Mouse (Mus musculus) kidney, adult 2 months (tissue): ENCODE results near the gene Cd151. TPM values are rescaled to one million over a fixed set of nuclear protein-coding genes. Genes with fewer than 3 reads are reported as not detected.
A peak's percentile ranks its signal among the peaks of the same experiment; 100 is the strongest.
"Not testable (repeated sequence)": the region's sequence is repeated elsewhere in the genome, so short reads cannot be mapped to it uniquely, and the experiment has no call there.

Experiments used
- DNase-seq: peaks from one replicate; pipeline ENCODE4 v3.0.0; 2021
- H3K27ac ChIP-seq: fragments of 200-500 bp; 2 replicates; pipeline ENCODE4 v1.5.1; 2012; ENCODE audit warnings: low read depth, low read length, control low read depth, inconsistent platforms; ENCODE audit not compliant: insufficient read depth
- H3K27me3 ChIP-seq: fragments of 200-500 bp; replicated peaks from 2 replicates; pipeline ENCODE4 v1.6.1; 2012; ENCODE audit warnings: mild to moderate bottlenecking, moderate library complexity, low read length, inconsistent platforms; ENCODE audit not compliant: control insufficient read depth, insufficient read depth
- H3K36me3 ChIP-seq: fragments of 200-500 bp; 2 replicates; pipeline ENCODE4 v1.6.1; 2012; ENCODE audit warnings: mild to moderate bottlenecking, moderate library complexity, low read length, inconsistent platforms; ENCODE audit not compliant: control insufficient read depth, insufficient read depth
- H3K4me1 ChIP-seq: fragments of 200-500 bp; 2 replicates; pipeline ENCODE4 v1.6.1; 2011; ENCODE audit warnings: low read length; ENCODE audit not compliant: control insufficient read depth, insufficient read depth
- H3K4me3 ChIP-seq: fragments of 200-500 bp; 2 replicates; pipeline ENCODE4 v1.5.1; 2011; ENCODE audit warnings: mild to moderate bottlenecking, low read depth, low read length, control low read depth; ENCODE audit not compliant: insufficient read depth
- CTCF ChIP-seq: fragments of 200-500 bp; conservative IDR thresholded peaks from 2 replicates; pipeline ENCODE4 v1.5.1; 2011; ENCODE audit warnings: low read depth, mild to moderate bottlenecking, control low read depth, low read length, moderate library complexity, mixed read lengths; ENCODE audit not compliant: insufficient read depth, insufficient read length
- POLR2A ChIP-seq: fragments of 200-500 bp; IDR thresholded peaks from one replicate; pipeline ENCODE4 v1.6.1; 2011; ENCODE audit warnings: low read depth, low read length, control low read depth
- WGBS: fragments of 180-500 bp; shearing (Covaris S2); methylation state at CpG from one replicate; pipeline ENCODE4 v1.1.7; 2018; 5-methylcytosine and 5-hydroxymethylcytosine counted together
- polyA plus RNA-seq: library from polyadenylated mRNA; depleted of rRNA; stranded (reverse); fragments of >200 nt; gene quantifications from 2 replicates; pipeline ENCODE4 v1.2.3, GENCODE M21; 2012

Cd151 gene
- polyA plus RNA-seq, 1 experiment = 274 TPM

- no peak overlapping the region for H3K27ac ChIP-seq
- peak; percentile 50 for DNase-seq
These were observed 23.9 kb upstream of the Cd151 start for GRCm38 (mm10) chr7:141443081-141443821.

DNA sequence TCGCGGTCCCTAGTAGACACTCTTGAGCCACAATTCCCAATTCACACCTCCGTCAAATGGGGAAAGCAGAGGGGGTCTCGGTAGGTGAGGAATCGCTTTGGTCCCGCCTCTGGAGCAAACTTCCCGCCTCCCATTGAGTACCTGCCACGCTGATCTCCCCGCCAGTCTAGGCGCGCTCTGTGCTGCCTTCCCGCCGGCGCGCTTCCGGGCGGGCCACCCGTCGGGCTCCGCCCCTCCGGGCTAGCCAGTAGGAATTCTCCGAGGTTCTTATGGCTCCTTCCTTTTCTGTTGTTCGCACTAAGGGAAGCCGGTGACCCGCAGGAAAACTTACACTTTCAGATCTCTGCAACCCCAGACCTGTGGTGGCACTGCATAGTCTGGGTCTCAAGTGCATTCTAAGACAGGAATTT is 23.4 kb upstream of the Cd151 start, which contains the start of gene Pidd1:
Gene Pidd1, minus strand, starts transcription at position 198 of the 410 bp plus-strand sequence.
- peaks cover 15% of the 10 kb centered on the region for H3K4me1 ChIP-seq
- peaks cover 2% of the 10 kb centered on the region; the same call in 1 of the 2 replicates for H3K36me3 ChIP-seq
- H3K27ac ChIP-seq = 0 out of 2 replicates have a peak within 1 kb of the TSS, but pooled peaks have one; percentile 41
- H3K27me3 ChIP-seq = no peaks in the 10 kb centered on the region
- WGBS = under 1% methylated on average over 25 of the region's 25 CpGs
- H3K4me3 ChIP-seq = peak within 1 kb of the TSS; percentile 52
- TF ChIP-seq POLR2A (no peak), CTCF (no peak)
- peak; percentile 80 for DNase-seq

More at GRCm38 (mm10) chr7:141443081-141443821, 23.9 kb upstream of the Cd151 start:
- Histone ChIP-seq H3K4me3 (peak overlapping the region; percentile 52), H3K27me3 (no peaks in the 10 kb centered on the region), H3K4me1 (peaks cover 11% of the 10 kb centered on the region), H3K36me3 (no peaks in the 10 kb centered on the region)
- no peak for TF ChIP-seq CTCF
- no peak for TF ChIP-seq POLR2A
- WGBS = 14% methylated on average over 12 of the region's 12 CpGs

DNA sequence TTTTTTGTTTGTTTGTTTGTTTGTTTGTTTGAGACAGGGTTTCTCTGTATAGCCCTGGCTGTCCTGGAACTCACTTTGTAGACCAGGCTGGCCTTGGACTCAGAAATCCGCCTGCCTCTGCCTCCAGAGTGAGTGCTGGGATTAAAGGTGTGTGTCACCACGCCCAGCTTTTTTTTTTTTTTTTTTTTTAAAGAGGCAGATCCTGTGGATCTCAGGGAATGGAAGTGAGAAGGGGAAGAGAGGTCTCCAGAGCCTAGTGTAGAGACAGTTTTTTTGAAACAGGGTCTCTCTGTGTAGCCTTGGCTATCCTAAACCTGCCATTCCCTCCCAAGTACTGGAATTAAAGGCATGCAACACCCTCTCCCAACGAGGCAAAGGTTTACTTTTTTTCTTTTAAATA is 20.8 kb upstream of the Cd151 start:
- not testable (repeated sequence) for H3K27ac ChIP-seq, H3K36me3 ChIP-seq, H3K4me3 ChIP-seq, H3K27me3 ChIP-seq, DNase-seq
- 68% methylated on average over 3 of the region's 3 CpGs for WGBS
- peaks cover 10% of the 10 kb centered on the region for H3K4me1 ChIP-seq

GRCm38 (mm10) chr7:141447110-141447991 is 19.8 kb upstream of the Cd151 start, which contains the start of gene Rplp2:
TSS of gene Rplp2 (plus strand) at chr7:141447370.
- no peaks in the 10 kb centered on the region for H3K27me3 ChIP-seq
- peak within 1 kb of the TSS; percentile 78 for H3K4me3 ChIP-seq
- TF ChIP-seq POLR2A (peak; percentile 91), CTCF (no peak)
- peak within 1 kb of the TSS; percentile 99 for H3K27ac ChIP-seq
- H3K4me1 ChIP-seq = peaks cover 10% of the 10 kb centered on the region
- peaks cover 2% of the 10 kb centered on the region; the same call in 1 of the 2 replicates for H3K36me3 ChIP-seq
- WGBS = under 1% methylated on average over 63 of the region's 63 CpGs
- peak; percentile 96 for DNase-seq

GRCm38 (mm10) chr7:141451928-141452327 is 15.3 kb upstream of the Cd151 start:
- H3K27ac ChIP-seq = no peak overlapping the region
- DNase-seq = no peak

GRCm38 (mm10) chr7:141453636-141454035 is 13.6 kb upstream of the Cd151 start:
- Histone ChIP-seq H3K4me1 (peaks cover 13% of the 10 kb centered on the region), H3K36me3 (peaks cover 1% of the 10 kb centered on the region; the same call in 1 of the 2 replicates), H3K4me3 (no peak overlapping the region), H3K27me3 (no peaks in the 10 kb centered on the region), H3K27ac (no peak overlapping the region)
- TF ChIP-seq POLR2A (no peak), CTCF (no peak)
- no peak for DNase-seq
- 78% methylated on average over 2 of the region's 2 CpGs for WGBS

More at GRCm38 (mm10) chr7:141451928-141452327, 15.3 kb upstream of the Cd151 start:
- Histone ChIP-seq H3K27me3 (no peaks in the 10 kb centered on the region), H3K36me3 (peaks cover 2% of the 10 kb centered on the region; the same call in 1 of the 2 replicates), H3K4me1 (peaks cover 14% of the 10 kb centered on the region), H3K4me3 (no peak overlapping the region)
- TF ChIP-seq POLR2A = no peak
- no peak for TF ChIP-seq CTCF

GRCm38 (mm10) chr7:141454967-141455551 is 12.1 kb upstream of the Cd151 start, which contains the start of gene Pnpla2:
TSS of gene Pnpla2 (plus strand) at chr7:141455198.
- Histone ChIP-seq H3K27ac (peak within 1 kb of the TSS; percentile 93), H3K36me3 (no peaks in the 10 kb centered on the region), H3K27me3 (no peaks in the 10 kb centered on the region), H3K4me1 (peaks cover 12% of the 10 kb centered on the region), H3K4me3 (peak within 1 kb of the TSS; percentile 97)
- peak; percentile 97 for DNase-seq
- no peak for TF ChIP-seq CTCF
- TF ChIP-seq POLR2A = peak; percentile 90
- WGBS = under 1% methylated on average over 45 of the region's 45 CpGs
